Mouse (Mus musculus) MEL (cell line): ENCODE results near the gene Polr1d. TPM values are rescaled to one million over a fixed set of nuclear protein-coding genes. Genes with fewer than 3 reads are reported as not detected.

ENCODE experiments used
- DNase-seq: peaks from one replicate; pipeline ENCODE4 v3.0.0; 2011; ENCODE audit warnings: low read depth, low spot score
- H3K27ac ChIP-seq: 2 replicates; pipeline ENCODE4 v1.5.1; 2012; ENCODE audit warnings: low read depth, mild to moderate bottlenecking, control low read depth, low read length, moderate library complexity; ENCODE audit not compliant: control insufficient read depth
- H3K27me3 ChIP-seq, 2 experiments: fragments of 150-350 bp in 1 of 2; sonication (generic) in 1 of 2; 2 replicates each; pipeline ENCODE4 v1.6.1; 2012; ENCODE audit warnings: low read length in 2 of 2, mild to moderate bottlenecking in 2 of 2, improper control_type of control experiment in 1 of 2, moderate library complexity in 1 of 2; ENCODE audit not compliant: insufficient read depth in 2 of 2, control insufficient read depth in 1 of 2
- H3K36me3 ChIP-seq, 2 experiments: 2 replicates each; pipeline ENCODE4 v1.6.1; 2012 to 2014; ENCODE audit warnings: low read length in 2 of 2, improper control_type of control experiment in 1 of 2, inconsistent platforms in 1 of 2, mild to moderate bottlenecking in 1 of 2; ENCODE audit not compliant: insufficient read depth in 2 of 2, control insufficient read depth in 1 of 2
- H3K4me1 ChIP-seq, 2 experiments: fragments of 150-350 bp in 1 of 2; sonication (generic) in 1 of 2; 2 replicates each; pipeline ENCODE4 v1.6.1; 2012; ENCODE audit warnings: low read length in 2 of 2, improper control_type of control experiment in 1 of 2, mild to moderate bottlenecking in 1 of 2; ENCODE audit not compliant: insufficient read depth in 2 of 2, control insufficient read depth in 1 of 2
- H3K4me3 ChIP-seq, 2 experiments: fragments of 150-350 bp in 1 of 2; sonication (generic) in 1 of 2; 2 replicates each; pipeline ENCODE4 v1.5.1; 2012; ENCODE audit warnings: low read depth in 2 of 2, low read length in 2 of 2, mild to moderate bottlenecking in 2 of 2, moderate library complexity in 2 of 2, control low read depth in 1 of 2, improper control_type of control experiment in 1 of 2; ENCODE audit not compliant: control insufficient read depth in 1 of 2, insufficient read depth in 1 of 2
- H3K79me2 ChIP-seq: 2 replicates; pipeline ENCODE4 v1.6.1; 2012; ENCODE audit warnings: mild to moderate bottlenecking, low read length, moderate library complexity; ENCODE audit not compliant: control insufficient read depth, poor library complexity, insufficient read depth
- H3K9ac ChIP-seq: 2 replicates; pipeline ENCODE4 v1.6.1; 2012; ENCODE audit warnings: low read depth, mild to moderate bottlenecking, control low read depth, low read length, moderate library complexity; ENCODE audit not compliant: control insufficient read depth, poor library complexity, severe bottlenecking
- H3K9me3 ChIP-seq: fragments of 150-350 bp; sonication (generic); replicated peaks from 2 replicates; pipeline ENCODE4 v1.6.1; 2012; ENCODE audit warnings: mild to moderate bottlenecking, low read length, improper control_type of control experiment, moderate library complexity; ENCODE audit not compliant: insufficient read depth
- BHLHE40 ChIP-seq: IDR thresholded peaks from 2 replicates; pipeline ENCODE4 v1.6.1; 2012; ENCODE audit warnings: low read depth, mild to moderate bottlenecking, inconsistent platforms, low read length, improper control_type of control experiment, borderline replicate concordance
- CHD1 ChIP-seq: IDR thresholded peaks from 2 replicates; pipeline ENCODE4 v1.6.1; 2012; ENCODE audit warnings: low read depth, mild to moderate bottlenecking, inconsistent platforms, low read length, improper control_type of control experiment
- ETS1 ChIP-seq: IDR thresholded peaks from 2 replicates; pipeline ENCODE4 v1.6.1; 2012; ENCODE audit warnings: low read depth, mild to moderate bottlenecking, inconsistent platforms, low read length, improper control_type of control experiment, moderate library complexity
- GABPA ChIP-seq: IDR thresholded peaks from 2 replicates; pipeline ENCODE4 v1.6.1; 2012; ENCODE audit warnings: low read depth, mild to moderate bottlenecking, inconsistent platforms, low read length, improper control_type of control experiment, moderate library complexity
- GATA1 ChIP-seq: IDR thresholded peaks from 2 replicates; pipeline ENCODE4 v1.6.1; 2011; ENCODE audit warnings: low read depth, low read length, improper control_type of control experiment
- KAT2A ChIP-seq: conservative IDR thresholded peaks from 2 replicates; pipeline ENCODE4 v1.6.1; 2012; ENCODE audit warnings: low read depth, low read length, improper control_type of control experiment, inconsistent platforms
- MAFK ChIP-seq: IDR thresholded peaks from 2 replicates; pipeline ENCODE4 v1.6.1; 2011; ENCODE audit warnings: low read depth, mild to moderate bottlenecking, low read length, improper control_type of control experiment, borderline replicate concordance
- MAZ ChIP-seq: IDR thresholded peaks from 2 replicates; pipeline ENCODE4 v1.6.1; 2012; ENCODE audit warnings: low read depth, mild to moderate bottlenecking, inconsistent platforms, low read length, improper control_type of control experiment
- MEF2A ChIP-seq: IDR thresholded peaks from 2 replicates; pipeline ENCODE4 v1.6.1; 2014; ENCODE audit warnings: low read depth, mild to moderate bottlenecking, inconsistent platforms, low read length, improper control_type of control experiment; ENCODE audit not compliant: poor library complexity, insufficient replicate concordance, severe bottlenecking; ENCODE audit errors: extremely low read depth
- MXI1 ChIP-seq: IDR thresholded peaks from 2 replicates; pipeline ENCODE4 v1.6.1; 2011; ENCODE audit warnings: mild to moderate bottlenecking, low read depth, low read length, improper control_type of control experiment
- MYB ChIP-seq: IDR thresholded peaks from 2 replicates; pipeline ENCODE4 v1.6.1; 2011; ENCODE audit warnings: mild to moderate bottlenecking, low read depth, low read length, improper control_type of control experiment
- MYC ChIP-seq: IDR thresholded peaks from 2 replicates; pipeline ENCODE4 v1.6.1; 2011; ENCODE audit warnings: low read depth, mild to moderate bottlenecking, low read length, improper control_type of control experiment, moderate library complexity
- NELFE ChIP-seq: IDR thresholded peaks from 2 replicates; pipeline ENCODE4 v1.6.1; 2011; ENCODE audit warnings: low read depth, low read length, improper control_type of control experiment
- NRF1 ChIP-seq: IDR thresholded peaks from 2 replicates; pipeline ENCODE4 v1.6.1; 2014; ENCODE audit warnings: low read depth, mild to moderate bottlenecking, inconsistent platforms, low read length, improper control_type of control experiment, moderate library complexity; ENCODE audit not compliant: poor library complexity, insufficient read depth, severe bottlenecking
- POLR2AphosphoS2 ChIP-seq: IDR thresholded peaks from 2 replicates; pipeline ENCODE4 v1.6.1; 2011; ENCODE audit warnings: low read length, improper control_type of control experiment
- RAD21 ChIP-seq: IDR thresholded peaks from 2 replicates; pipeline ENCODE4 v1.6.1; 2011; ENCODE audit warnings: mild to moderate bottlenecking, low read depth, low read length, improper control_type of control experiment
- TAL1 ChIP-seq: IDR thresholded peaks from 2 replicates; pipeline ENCODE4 v1.6.1; 2012; ENCODE audit warnings: mild to moderate bottlenecking, inconsistent platforms, low read length, moderate library complexity, mixed read lengths
- TBP ChIP-seq: IDR thresholded peaks from 2 replicates; pipeline ENCODE4 v1.8.0; 2011; ENCODE audit warnings: low read depth, low read length, improper control_type of control experiment
- TCF12 ChIP-seq: IDR thresholded peaks from 2 replicates; pipeline ENCODE4 v1.6.1; 2014; ENCODE audit warnings: low read depth, mild to moderate bottlenecking, inconsistent platforms, low read length, improper control_type of control experiment, moderate library complexity
- USF2 ChIP-seq, 2 experiments: IDR thresholded peaks; 2 replicates each; pipeline ENCODE4 v1.6.1; 2011 to 2012; ENCODE audit warnings: improper control_type of control experiment in 2 of 2, low read length in 2 of 2, borderline replicate concordance in 1 of 2, inconsistent platforms in 1 of 2, low read depth in 1 of 2, mild to moderate bottlenecking in 1 of 2; ENCODE audit not compliant: insufficient read depth in 1 of 2
- ZC3H11A ChIP-seq: IDR thresholded peaks from 2 replicates; pipeline ENCODE4 v1.6.1; 2012; ENCODE audit warnings: low read depth, mild to moderate bottlenecking, inconsistent platforms, low read length, improper control_type of control experiment
- ZMIZ1 ChIP-seq: IDR thresholded peaks from 2 replicates; pipeline ENCODE4 v1.6.1; 2012; ENCODE audit warnings: low read depth, mild to moderate bottlenecking, inconsistent platforms, low read length, improper control_type of control experiment, moderate library complexity
- polyA plus RNA-seq, 2 experiments: library from polyadenylated mRNA; stranded (reverse) in 1 of 2; unstranded in 1 of 2; fragments of >175 nt in 1 of 2; fragments of >200 nt in 1 of 2; gene quantifications; 2 replicates each; pipeline versions ENCODE4 v1.2.1 to v1.2.4; 2012; ENCODE audit warnings: low replicate concordance in 2 of 2, low read depth in 1 of 2; ENCODE audit not compliant: insufficient read length in 2 of 2, insufficient read depth in 1 of 2, missing spikeins in 1 of 2
- total RNA-seq: library from RNA; depleted of rRNA; stranded (reverse); fragments of 300-350 nt; gene quantifications from 2 replicates; pipeline ENCODE4 v1.2.3, GENCODE M21; 2012

The Polr1d gene
- total and polyA plus RNA-seq, 3 experiments = 185 to 506 (median 388) TPM

DNA sequence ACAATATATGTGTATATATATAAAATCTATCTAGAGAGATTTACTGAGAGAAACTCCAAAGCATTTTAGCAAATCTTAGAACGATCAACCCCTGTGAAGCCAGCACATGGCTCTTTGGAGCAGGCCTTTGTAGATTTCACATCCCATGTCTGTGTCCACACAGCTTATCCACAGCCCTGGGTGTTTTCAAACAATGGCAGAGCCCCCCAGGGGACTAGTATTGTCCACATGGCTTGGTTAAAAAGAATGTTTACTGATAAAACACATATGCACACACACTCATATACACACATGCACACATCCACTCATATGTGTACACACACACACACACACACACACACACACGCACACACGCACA, 58.2 kb downstream of the Polr1d start:
- no peak overlapping the region for H3K9ac ChIP-seq
- no peaks in the 10 kb centered on the region for H3K4me1 ChIP-seq
- H3K4me3 ChIP-seq = no peak overlapping the region
- H3K36me3 ChIP-seq = no peaks in the 10 kb centered on the region
- no peak for DNase-seq
- H3K27me3 ChIP-seq = peaks cover 0 to 1% of the 10 kb centered on the region in 2 experiments; a peak in 1 of 4 replicates
- TF ChIP-seq ETS1 (no peak), NELFE (no peak), USF2 (IDR thresholded peaks at IDR 0.05; ENCODE audit: borderline replicate concordance in 1 of 2, insufficient read depth in 1 of 2, low read depth in 1 of 2, low read length in 2 of 2) (no peak), GABPA (no peak), TBP (no peak), GATA1 (no peak), ZC3H11A (no peak), ZMIZ1 (no peak), MYB (no peak), MYC (no peak), TCF12 (no peak), MXI1 (no peak), CHD1 (no peak), POLR2AphosphoS2 (no peak), KAT2A (no peak), MAFK (no peak), TAL1 (no peak), NRF1 (no peak), MEF2A (no peak)
- no peaks in the 10 kb centered on the region for H3K9me3 ChIP-seq
- H3K79me2 ChIP-seq = no peaks in the 10 kb centered on the region
- H3K27ac ChIP-seq = no peak overlapping the region

DNA sequence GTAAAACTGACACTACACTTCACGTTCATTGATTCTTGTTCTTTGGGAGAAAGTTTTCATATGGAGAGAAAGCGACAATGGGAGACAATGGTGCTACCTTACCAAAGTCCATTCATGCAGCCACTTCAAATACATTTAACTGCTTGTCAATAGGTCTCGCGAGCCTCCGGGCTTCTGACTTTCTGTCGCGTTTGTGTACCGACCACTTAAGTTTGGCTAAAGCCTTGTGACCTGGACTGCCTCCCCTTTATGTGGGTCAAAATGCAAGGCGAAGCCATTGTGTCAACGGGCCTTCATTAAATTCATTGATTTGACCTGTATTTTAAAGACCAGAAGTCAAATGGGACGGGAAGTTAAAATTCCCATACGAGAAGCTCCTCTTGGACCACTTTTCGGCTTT, 59.1 kb downstream of the Polr1d start:
- TF ChIP-seq GATA1 (no peak), MEF2A (no peak), BHLHE40 (no peak), MAZ (no peak), ZC3H11A (no peak), RAD21 (no peak)
- TF ChIP-seq, all 39 proteins: peak for 0
- H3K27me3 ChIP-seq = 0 out of 4 replicates have a peak, but pooled peaks cover 0 to 1% of the 10 kb centered on the region in 2 experiments
- no peak overlapping the region for H3K4me3 ChIP-seq
- no peak overlapping the region for H3K27ac ChIP-seq
- no peaks in the 10 kb centered on the region for H3K9me3 ChIP-seq
- H3K79me2 ChIP-seq = no peaks in the 10 kb centered on the region
- no peak overlapping the region for H3K9ac ChIP-seq
- no peaks in the 10 kb centered on the region for H3K4me1 ChIP-seq
- DNase-seq = no peak
- no peaks in the 10 kb centered on the region for H3K36me3 ChIP-seq
